Mouse (Mus musculus) stomach, postnatal 0 days (tissue): ENCODE data around the gene Apbb2. TPM values are rescaled to one million over a fixed set of nuclear protein-coding genes. Genes with fewer than 3 reads are reported as not detected.
A peak's percentile ranks its signal among the peaks of the same experiment; 100 is the strongest.

Experiments
- ATAC-seq: fragments of 200-750 bp; cut with Nextera tagmentation; 2 replicates; pipeline ENCODE4 v1.8.0; 2017; ENCODE audit not compliant: low FRiP score, low TSS enrichment
- DNase-seq: peaks from one replicate; pipeline ENCODE4 v3.0.0-alpha.2; 2016; ENCODE audit warnings: low spot score
- H3K27ac ChIP-seq: fragments of 300-500 bp; sonication (generic); replicated peaks from 2 replicates; pipeline ENCODE4 v1.5.1; 2014; ENCODE audit warnings: mild to moderate bottlenecking, control low read depth
- H3K27me3 ChIP-seq: fragments of 300-500 bp; sonication (generic); 2 replicates; pipeline ENCODE4 v1.6.1; 2014; ENCODE audit warnings: low read length; ENCODE audit not compliant: control insufficient read depth, insufficient read depth
- H3K36me3 ChIP-seq: fragments of 300-500 bp; sonication (generic); 2 replicates; pipeline ENCODE4 v1.6.1; 2014; ENCODE audit warnings: low read length, mixed read lengths; ENCODE audit not compliant: control insufficient read depth, insufficient read depth
- H3K4me1 ChIP-seq: fragments of 300-500 bp; sonication (generic); replicated peaks from 2 replicates; pipeline ENCODE4 v1.6.1; 2014; ENCODE audit warnings: antibody characterized with exemption; ENCODE audit not compliant: control insufficient read depth, insufficient read depth
- H3K4me2 ChIP-seq: fragments of 300-500 bp; sonication (generic); replicated peaks from 2 replicates; pipeline ENCODE4 v1.6.1; 2014; ENCODE audit warnings: low read depth, mild to moderate bottlenecking, control low read depth, moderate library complexity
- H3K4me3 ChIP-seq: fragments of 300-500 bp; sonication (generic); 2 replicates; pipeline ENCODE4 v1.5.1; 2014; ENCODE audit warnings: low read depth, low read length, control low read depth
- H3K9ac ChIP-seq: fragments of 300-500 bp; sonication (generic); 2 replicates; pipeline ENCODE4 v1.6.1; 2014; ENCODE audit warnings: mild to moderate bottlenecking, low read length, control low read depth, mixed read lengths
- H3K9me3 ChIP-seq: fragments of 300-500 bp; sonication (generic); 2 replicates; pipeline ENCODE4 v1.6.1; 2016; ENCODE audit warnings: low read length; ENCODE audit not compliant: control insufficient read depth
- CTCF ChIP-seq: IDR thresholded peaks from 2 replicates; pipeline ENCODE4 v1.5.1; 2016; ENCODE audit warnings: antibody characterized with exemption, low read depth, mild to moderate bottlenecking, moderate library complexity
- EP300 ChIP-seq: optimal IDR thresholded peaks from 2 replicates; pipeline ENCODE3; 2016; ENCODE audit warnings: antibody characterized with exemption
- WGBS: fragments of 180-500 bp; shearing (Covaris S2); extraction: QIAGEN DNeasy Blood & Tissue Kit; methylation state at CpG from one replicate; pipeline ENCODE4 v1.1.7; 2014; 5-methylcytosine and 5-hydroxymethylcytosine counted together
- polyA plus RNA-seq: library from polyadenylated mRNA; unstranded; fragments of >200 nt; fragmentation: Nextera tagmentation; extraction: Ambion mirVana; gene quantifications from 2 replicates; pipeline ENCODE4 v1.2.1, GENCODE M21; 2015

Gene Apbb2
- polyA plus RNA-seq, 1 experiment from 2014 or later = 18.3 TPM

DNA sequence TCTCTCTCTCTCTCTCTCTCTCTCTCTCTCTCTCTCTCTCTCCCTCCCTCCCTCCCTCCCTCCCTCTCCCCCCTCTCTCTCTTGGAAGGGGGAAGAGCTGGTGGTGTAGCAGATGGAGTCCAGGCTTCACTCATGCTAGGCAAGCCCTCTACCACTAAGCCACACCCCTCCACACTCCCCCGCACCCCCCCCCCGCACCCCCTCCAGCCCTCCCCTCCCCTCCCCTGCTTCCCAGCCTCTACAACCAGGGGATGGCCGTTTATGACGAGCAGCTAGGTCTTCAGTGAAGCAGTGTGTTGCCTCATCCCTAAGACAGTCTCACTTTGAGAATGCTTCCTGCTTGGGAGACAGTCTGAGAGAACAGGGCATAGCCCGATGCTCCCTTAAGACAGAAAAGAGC lies 210.6 kb downstream of the Apbb2 start:
- Histone ChIP-seq H3K36me3 (no peaks in the 10 kb centered on the region), H3K27me3 (no peaks in the 10 kb centered on the region), H3K9me3 (no peaks in the 10 kb centered on the region), H3K4me3 (no peak overlapping the region), H3K4me2 (no peak overlapping the region), H3K27ac (no peak overlapping the region), H3K4me1 (no peaks in the 10 kb centered on the region), H3K9ac (no peak overlapping the region)
- TF ChIP-seq CTCF = no peak
- no peak for TF ChIP-seq EP300
- no peak for ATAC-seq
- WGBS = 48% methylated on average over 5 of the region's 5 CpGs
- no peak for DNase-seq

DNA sequence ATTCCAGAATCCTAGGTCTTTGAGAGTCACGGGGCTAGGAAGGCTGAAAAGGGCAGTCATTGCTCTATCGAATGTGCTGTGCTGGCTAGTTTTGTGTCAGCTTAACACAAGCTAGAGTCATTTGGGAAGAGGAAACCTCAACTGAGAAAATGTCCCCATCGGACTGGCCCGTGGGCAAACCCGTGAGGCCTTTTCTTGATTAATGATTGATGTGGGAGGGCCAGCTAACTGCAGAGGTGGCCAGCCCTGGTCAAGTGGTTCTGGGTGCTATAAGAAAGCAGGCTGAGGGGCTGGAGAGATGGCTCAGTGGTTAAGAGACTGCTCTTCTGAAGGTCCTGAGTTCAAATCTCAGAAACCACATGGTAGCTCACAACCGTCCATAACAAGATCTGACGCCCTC lies 212.2 kb downstream of the Apbb2 start:
- H3K4me2 ChIP-seq = no peak overlapping the region
- ATAC-seq (no peak), DNase-seq (no peak)
- no peak overlapping the region for H3K27ac ChIP-seq
- H3K9me3 ChIP-seq = no peaks in the 10 kb centered on the region
- no peaks in the 10 kb centered on the region for H3K4me1 ChIP-seq
- H3K36me3 ChIP-seq = no peaks in the 10 kb centered on the region
- H3K9ac ChIP-seq = no peak overlapping the region
- 91% methylated on average over 7 of the region's 7 CpGs for WGBS
- no peak for TF ChIP-seq CTCF
- no peak for TF ChIP-seq EP300
- no peak overlapping the region for H3K4me3 ChIP-seq
- H3K27me3 ChIP-seq = no peaks in the 10 kb centered on the region

DNA sequence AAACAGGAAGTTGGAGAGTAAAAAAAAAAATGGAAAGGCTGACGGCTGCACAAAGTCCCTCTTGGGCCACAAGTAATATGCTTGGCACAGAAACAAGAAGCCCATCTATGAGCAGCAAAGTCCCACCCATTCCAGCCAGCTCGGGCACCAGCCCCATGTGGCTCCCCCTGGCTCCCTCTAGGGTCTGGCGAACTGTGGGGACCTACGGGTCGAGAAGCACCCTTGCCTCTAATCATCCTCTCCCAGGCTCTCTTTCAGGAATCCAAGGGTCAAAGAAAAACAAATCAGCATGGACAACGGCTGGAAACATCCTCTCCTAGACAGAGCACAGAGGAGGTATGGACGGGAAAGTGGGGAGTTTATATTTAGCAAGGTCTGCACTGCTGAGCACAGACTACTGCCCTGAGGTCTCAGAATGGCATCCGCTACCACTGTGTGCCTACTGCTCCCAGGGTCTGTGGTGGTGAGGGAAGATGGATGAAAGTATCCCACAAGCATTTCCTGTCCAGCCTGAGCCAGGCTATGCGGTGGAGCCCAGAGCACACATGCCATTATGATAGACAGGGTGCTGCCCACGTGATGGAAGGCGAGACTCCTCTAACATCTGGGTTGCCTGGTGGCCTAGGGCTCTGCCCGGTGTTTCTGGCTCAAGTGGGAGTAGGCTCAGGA lies 212.7 kb downstream of the Apbb2 start:
- no peak overlapping the region for H3K4me2 ChIP-seq
- TF ChIP-seq EP300 (no peak), CTCF (no peak)
- no peak overlapping the region for H3K9ac ChIP-seq
- no peak for DNase-seq
- 0 out of 2 replicates have a peak, but pooled peaks have one; percentile 26 for ATAC-seq
- H3K9me3 ChIP-seq = no peaks in the 10 kb centered on the region
- no peaks in the 10 kb centered on the region for H3K4me1 ChIP-seq
- no peak overlapping the region for H3K27ac ChIP-seq
- H3K27me3 ChIP-seq = no peaks in the 10 kb centered on the region
- no peaks in the 10 kb centered on the region for H3K36me3 ChIP-seq
- 68% methylated on average over 12 of the region's 12 CpGs for WGBS
- H3K4me3 ChIP-seq = no peak overlapping the region

DNA sequence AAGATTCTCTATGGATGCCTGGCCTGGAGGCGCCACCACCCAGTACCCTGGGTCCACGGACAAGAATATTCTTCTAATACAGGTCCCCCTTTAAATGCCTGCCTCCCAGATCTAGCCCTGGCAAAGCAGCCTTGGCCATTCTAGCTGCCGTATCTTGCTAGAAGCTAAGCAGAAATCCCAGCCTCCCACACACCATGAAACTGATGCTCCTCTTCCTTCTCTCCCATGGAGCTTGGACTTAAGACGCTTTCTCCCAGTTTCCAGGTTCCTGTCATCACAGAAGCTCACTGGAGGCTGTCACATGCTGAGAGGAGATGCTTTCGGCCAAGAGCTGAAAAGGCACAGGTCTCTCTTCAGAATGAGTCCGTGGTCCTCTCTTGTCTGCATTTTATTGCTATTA lies 213.3 kb downstream of the Apbb2 start:
- Histone ChIP-seq H3K4me2 (no peak overlapping the region), H3K9me3 (no peaks in the 10 kb centered on the region), H3K9ac (no peak overlapping the region), H3K36me3 (no peaks in the 10 kb centered on the region), H3K4me3 (no peak overlapping the region), H3K4me1 (no peaks in the 10 kb centered on the region), H3K27ac (no peak overlapping the region), H3K27me3 (no peaks in the 10 kb centered on the region)
- DNase-seq (no peak), ATAC-seq (no peak)
- TF ChIP-seq CTCF = no peak
- TF ChIP-seq EP300 = no peak
- 89% methylated on average over 6 of the region's 6 CpGs for WGBS

DNA sequence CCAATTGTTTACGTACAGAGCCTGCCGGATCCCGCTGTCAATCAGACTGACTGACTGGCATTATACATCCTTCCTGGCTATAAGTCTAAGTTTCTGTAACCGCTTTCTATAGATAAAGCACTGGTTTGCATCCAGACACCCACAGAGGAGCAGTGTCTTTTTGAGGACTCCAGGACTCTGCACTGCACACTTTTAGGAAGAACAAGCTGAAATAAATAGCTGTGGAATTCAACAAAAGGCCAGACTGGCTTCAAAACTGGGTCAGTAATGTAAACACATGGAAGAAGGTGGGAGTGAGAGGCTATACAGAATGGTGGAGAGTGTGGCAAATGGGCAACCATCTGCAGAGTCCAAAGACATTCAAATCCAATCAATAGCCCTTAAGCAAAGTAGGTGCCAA lies 218.0 kb downstream of the Apbb2 start:
- Histone ChIP-seq H3K9me3 (no peaks in the 10 kb centered on the region), H3K27me3 (no peaks in the 10 kb centered on the region), H3K9ac (no peak overlapping the region), H3K27ac (no peak overlapping the region), H3K4me1 (no peaks in the 10 kb centered on the region), H3K36me3 (no peaks in the 10 kb centered on the region), H3K4me3 (no peak overlapping the region), H3K4me2 (no peak overlapping the region)
- WGBS = 76% methylated on average over 4 of the region's 4 CpGs
- TF ChIP-seq EP300 (no peak), CTCF (no peak)
- no peak for ATAC-seq
- no peak for DNase-seq

DNA sequence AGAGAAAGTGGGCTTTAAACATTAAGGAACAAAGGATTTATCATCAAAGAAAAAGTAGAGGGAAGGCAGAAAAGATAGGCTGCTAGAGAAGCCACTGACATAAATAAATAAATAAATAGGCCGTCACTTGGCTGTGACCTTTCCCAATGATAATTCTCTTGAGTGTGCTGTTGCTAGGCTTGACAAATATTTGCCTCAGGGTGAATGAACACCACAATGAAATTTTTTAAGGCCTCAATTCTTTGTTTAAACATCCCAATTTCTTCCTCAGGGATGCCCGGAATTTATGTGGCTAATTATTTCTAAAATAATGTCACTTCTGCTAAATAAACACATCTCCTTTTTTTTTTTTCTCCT lies 219.3 kb downstream of the Apbb2 start:
- Histone ChIP-seq H3K4me3 (no peak overlapping the region), H3K4me1 (no peaks in the 10 kb centered on the region), H3K9me3 (no peaks in the 10 kb centered on the region), H3K9ac (no peak overlapping the region), H3K27me3 (no peaks in the 10 kb centered on the region), H3K27ac (no peak overlapping the region), H3K36me3 (no peaks in the 10 kb centered on the region), H3K4me2 (no peak overlapping the region)
- 62% methylated on average over 2 of the region's 2 CpGs for WGBS
- no peak for TF ChIP-seq CTCF
- TF ChIP-seq EP300 = no peak
- DNase-seq (no peak), ATAC-seq (no peak)
